Mouse (Mus musculus): ENCODE results near the gene Elfn2.
A peak's percentile ranks its signal among the peaks of the same experiment; 100 is the strongest.

The Elfn2 gene

GRCm38 (mm10) chr15:78674912-78675412 lies 43.6 kb downstream of the Elfn2 start:
- Histone ChIP-seq H3K27me3 (ENCODE audit: insufficient read depth, low read length) (peaks cover 85% of the 10 kb centered on the region), H3K36me3 (ENCODE audit: insufficient read depth, low read length) (no peaks in the 10 kb centered on the region), H3K9me3 (ENCODE audit: low read length) (peaks cover 10% of the 10 kb centered on the region), H3K4me1 (replicated peaks; ENCODE audit: low read depth, low read length) (peaks cover 19% of the 10 kb centered on the region), H3K4me3 (replicated peaks; ENCODE audit: low read length) (no peak overlapping the region)
- TF ChIP-seq POU5F1 (IDR thresholded peaks at IDR 0.05; ENCODE audit: borderline replicate concordance, low read length) (no peak), CTCF (conservative IDR thresholded peaks at IDR 0.05; ENCODE audit: low read length) (no peak), NANOG (IDR thresholded peaks at IDR 0.05; ENCODE audit: borderline replicate concordance, low read length) (no peak)

- Histone ChIP-seq H3K36me3 (ENCODE audit: insufficient read depth, low read length) (no peaks in the 10 kb centered on the region), H3K9me3 (ENCODE audit: low read length) (peaks cover 10% of the 10 kb centered on the region), H3K27me3 (ENCODE audit: insufficient read depth, low read length) (peaks cover 83% of the 10 kb centered on the region), H3K4me3 (replicated peaks; ENCODE audit: low read length) (peak overlapping the region; percentile 50; the same call in 1 of the 2 replicates), H3K4me1 (replicated peaks; ENCODE audit: low read depth, low read length) (peaks cover 19% of the 10 kb centered on the region)
- TF ChIP-seq CTCF (conservative IDR thresholded peaks at IDR 0.05; ENCODE audit: low read length) (no peak), POU5F1 (IDR thresholded peaks at IDR 0.05; ENCODE audit: borderline replicate concordance, low read length) (no peak), NANOG (IDR thresholded peaks at IDR 0.05; ENCODE audit: borderline replicate concordance, low read length) (no peak)
These were observed 45.1 kb downstream of the Elfn2 start for GRCm38 (mm10) chr15:78673436-78673835.

GRCm38 (mm10) chr15:78670341-78670740 lies 48.2 kb downstream of the Elfn2 start:
- Histone ChIP-seq H3K9me3 (ENCODE audit: low read length) (peaks cover 10% of the 10 kb centered on the region), H3K27me3 (ENCODE audit: insufficient read depth, low read length) (peaks cover 69% of the 10 kb centered on the region), H3K4me3 (replicated peaks; ENCODE audit: low read length) (no peak overlapping the region), H3K4me1 (replicated peaks; ENCODE audit: low read depth, low read length) (peaks cover 19% of the 10 kb centered on the region), H3K36me3 (ENCODE audit: insufficient read depth, low read length) (no peaks in the 10 kb centered on the region)
- TF ChIP-seq NANOG (IDR thresholded peaks at IDR 0.05; ENCODE audit: borderline replicate concordance, low read length): no peak
- no peak for TF ChIP-seq POU5F1 (IDR thresholded peaks at IDR 0.05; ENCODE audit: borderline replicate concordance, low read length)
- no peak for TF ChIP-seq CTCF (conservative IDR thresholded peaks at IDR 0.05; ENCODE audit: low read length)

- H3K4me1 ChIP-seq (replicated peaks; ENCODE audit: low read depth, low read length): peaks cover 19% of the 10 kb centered on the region
- TF ChIP-seq NANOG (IDR thresholded peaks at IDR 0.05; ENCODE audit: borderline replicate concordance, low read length) (no peak), CTCF (conservative IDR thresholded peaks at IDR 0.05; ENCODE audit: low read length) (no peak), POU5F1 (IDR thresholded peaks at IDR 0.05; ENCODE audit: borderline replicate concordance, low read length) (no peak)
These were observed 49.2 kb downstream of the Elfn2 start for GRCm38 (mm10) chr15:78669221-78669871.

GRCm38 (mm10) chr15:78664268-78664667 lies 54.3 kb downstream of the Elfn2 start:
- H3K36me3 ChIP-seq (ENCODE audit: insufficient read depth, low read length): no peaks in the 10 kb centered on the region
- H3K27me3 ChIP-seq (ENCODE audit: insufficient read depth, low read length): peaks cover 18% of the 10 kb centered on the region
- TF ChIP-seq POU5F1 (IDR thresholded peaks at IDR 0.05; ENCODE audit: borderline replicate concordance, low read length): no peak
- no peak for TF ChIP-seq CTCF (conservative IDR thresholded peaks at IDR 0.05; ENCODE audit: low read length)
- no peak for TF ChIP-seq NANOG (IDR thresholded peaks at IDR 0.05; ENCODE audit: borderline replicate concordance, low read length)
- no peaks in the 10 kb centered on the region for H3K4me1 ChIP-seq (replicated peaks; ENCODE audit: low read depth, low read length)
- peaks cover 10% of the 10 kb centered on the region for H3K9me3 ChIP-seq (ENCODE audit: low read length)
- no peak overlapping the region for H3K4me3 ChIP-seq (replicated peaks; ENCODE audit: low read length)

More at GRCm38 (mm10) chr15:78669221-78669871, 49.2 kb downstream of the Elfn2 start:
- Histone ChIP-seq H3K9me3 (ENCODE audit: low read length) (peaks cover 10% of the 10 kb centered on the region), H3K4me3 (replicated peaks; ENCODE audit: low read length) (no peak overlapping the region), H3K27me3 (ENCODE audit: insufficient read depth, low read length) (peaks cover 62% of the 10 kb centered on the region), H3K36me3 (ENCODE audit: insufficient read depth, low read length) (no peaks in the 10 kb centered on the region)

GRCm38 (mm10) chr15:78651169-78651568 lies 67.4 kb downstream of the Elfn2 start:
- peaks cover 32% of the 10 kb centered on the region for H3K27me3 ChIP-seq (ENCODE audit: insufficient read depth, low read length)
- no peak for TF ChIP-seq POU5F1 (IDR thresholded peaks at IDR 0.05; ENCODE audit: borderline replicate concordance, low read length)
- TF ChIP-seq NANOG (IDR thresholded peaks at IDR 0.05; ENCODE audit: borderline replicate concordance, low read length): no peak
- TF ChIP-seq CTCF (conservative IDR thresholded peaks at IDR 0.05; ENCODE audit: low read length): no peak
- no peak overlapping the region for H3K4me3 ChIP-seq (replicated peaks; ENCODE audit: low read length)
- H3K9me3 ChIP-seq (ENCODE audit: low read length): no peaks in the 10 kb centered on the region
- no peaks in the 10 kb centered on the region for H3K36me3 ChIP-seq (ENCODE audit: insufficient read depth, low read length)
- H3K4me1 ChIP-seq (replicated peaks; ENCODE audit: low read depth, low read length): peaks cover 13% of the 10 kb centered on the region

GRCm38 (mm10) chr15:78647746-78648145 lies 70.8 kb downstream of the Elfn2 start:
- Histone ChIP-seq H3K9me3 (ENCODE audit: low read length) (no peaks in the 10 kb centered on the region), H3K36me3 (ENCODE audit: insufficient read depth, low read length) (no peaks in the 10 kb centered on the region), H3K27me3 (ENCODE audit: insufficient read depth, low read length) (peaks cover 47% of the 10 kb centered on the region), H3K4me1 (replicated peaks; ENCODE audit: low read depth, low read length) (peaks cover 7% of the 10 kb centered on the region; the same call in 1 of the 2 replicates), H3K4me3 (replicated peaks; ENCODE audit: low read length) (no peak overlapping the region)
- no peak for TF ChIP-seq NANOG (IDR thresholded peaks at IDR 0.05; ENCODE audit: borderline replicate concordance, low read length)
- no peak for TF ChIP-seq CTCF (conservative IDR thresholded peaks at IDR 0.05; ENCODE audit: low read length)

GRCm38 (mm10) chr15:78644606-78645005 lies 74.0 kb downstream of the Elfn2 start:
- TF ChIP-seq POU5F1 (IDR thresholded peaks at IDR 0.05; ENCODE audit: borderline replicate concordance, low read length) (no peak), NANOG (IDR thresholded peaks at IDR 0.05; ENCODE audit: borderline replicate concordance, low read length) (no peak), CTCF (conservative IDR thresholded peaks at IDR 0.05; ENCODE audit: low read length) (no peak)
- H3K4me1 ChIP-seq (replicated peaks; ENCODE audit: low read depth, low read length): peaks cover 7% of the 10 kb centered on the region; the same call in 1 of the 2 replicates

More at GRCm38 (mm10) chr15:78644606-78645005, 74.0 kb downstream of the Elfn2 start:
- Histone ChIP-seq H3K9me3 (ENCODE audit: low read length) (no peaks in the 10 kb centered on the region), H3K27me3 (ENCODE audit: insufficient read depth, low read length) (peaks cover 46% of the 10 kb centered on the region), H3K4me3 (replicated peaks; ENCODE audit: low read length) (peak overlapping the region; percentile 41; the same call in 1 of the 2 replicates), H3K36me3 (ENCODE audit: insufficient read depth, low read length) (no peaks in the 10 kb centered on the region)
